Mouse (Mus musculus): ENCODE measurements around the gene Arhgap15.

GRCm38 (mm10) chr2:44068906-44069305, 320.3 kb downstream of the Arhgap15 start:
- TF ChIP-seq CTCF (IDR thresholded peaks at IDR 0.05; ENCODE audit: low read depth, low read length) (no peak), POLR2A (IDR thresholded peaks at IDR 0.05; ENCODE audit: extremely low read depth, insufficient read depth, low read length) (no peak)
